Mouse (Mus musculus) cerebellum, adult 11-12 months (tissue): ENCODE measurements around the gene Ankle2.

Experiments
- DNase-seq: peaks from one replicate; pipeline ENCODE4 v3.0.0; 2022

The Ankle2 gene

DNA sequence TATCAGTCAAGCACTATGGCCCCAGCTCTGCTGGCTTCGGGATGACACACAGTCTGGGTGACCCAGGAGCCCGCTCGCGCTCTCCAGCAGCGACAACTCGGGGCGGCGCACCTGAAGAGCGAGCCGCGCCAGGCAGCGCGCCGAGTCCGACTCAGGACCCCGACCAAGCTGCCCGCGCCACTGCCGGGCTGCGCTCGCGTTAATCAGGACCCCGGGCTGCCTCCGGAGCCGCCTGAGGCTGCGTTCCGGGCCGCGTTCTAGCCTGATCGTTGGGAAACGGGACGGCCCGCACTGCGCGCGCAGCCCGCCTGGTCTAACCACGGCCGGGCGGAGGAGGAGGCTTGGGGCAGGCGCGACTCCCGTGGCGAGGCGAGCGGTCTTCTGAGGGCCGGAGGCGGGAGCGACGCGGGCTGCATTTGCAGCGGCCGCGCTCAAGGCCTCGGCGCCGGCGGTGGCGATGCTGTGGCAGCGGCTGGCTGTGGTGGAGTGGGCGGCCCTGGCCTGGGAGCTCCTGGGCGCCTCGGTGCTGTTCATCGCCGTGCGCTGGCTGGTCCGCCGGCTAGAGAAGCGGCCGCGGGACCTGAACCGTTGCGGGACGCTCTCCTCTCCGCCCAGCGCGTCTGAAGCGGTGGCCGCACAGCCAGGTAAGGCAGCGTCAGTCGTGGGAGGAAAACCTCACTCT is at the start of gene Ankle2:
TSS of gene Ankle2 (plus strand) at position 225 of the 682 bp plus-strand sequence.
- DNase-seq: peak; percentile 90

DNA sequence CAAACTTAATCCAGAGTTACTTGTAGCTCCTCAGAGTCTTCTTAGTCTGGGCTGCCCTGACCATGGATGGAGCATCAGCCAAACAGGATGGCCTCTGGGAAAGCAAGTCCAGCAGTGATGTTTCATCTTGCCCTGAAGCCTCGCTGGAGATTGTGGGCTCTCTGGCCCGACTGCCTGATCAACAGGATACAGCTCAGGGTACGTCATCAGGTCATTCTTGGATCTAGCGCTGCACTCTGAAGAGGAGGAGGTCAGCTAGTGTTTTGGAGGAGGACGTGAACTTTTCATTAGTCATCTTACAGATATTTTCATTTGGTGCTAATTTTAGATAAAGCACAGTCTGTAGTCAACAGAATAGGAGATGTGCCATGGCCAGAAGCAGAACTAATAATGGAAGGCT is 49.1 kb upstream of the Ankle2 start:
- DNase-seq: no peak

DNA sequence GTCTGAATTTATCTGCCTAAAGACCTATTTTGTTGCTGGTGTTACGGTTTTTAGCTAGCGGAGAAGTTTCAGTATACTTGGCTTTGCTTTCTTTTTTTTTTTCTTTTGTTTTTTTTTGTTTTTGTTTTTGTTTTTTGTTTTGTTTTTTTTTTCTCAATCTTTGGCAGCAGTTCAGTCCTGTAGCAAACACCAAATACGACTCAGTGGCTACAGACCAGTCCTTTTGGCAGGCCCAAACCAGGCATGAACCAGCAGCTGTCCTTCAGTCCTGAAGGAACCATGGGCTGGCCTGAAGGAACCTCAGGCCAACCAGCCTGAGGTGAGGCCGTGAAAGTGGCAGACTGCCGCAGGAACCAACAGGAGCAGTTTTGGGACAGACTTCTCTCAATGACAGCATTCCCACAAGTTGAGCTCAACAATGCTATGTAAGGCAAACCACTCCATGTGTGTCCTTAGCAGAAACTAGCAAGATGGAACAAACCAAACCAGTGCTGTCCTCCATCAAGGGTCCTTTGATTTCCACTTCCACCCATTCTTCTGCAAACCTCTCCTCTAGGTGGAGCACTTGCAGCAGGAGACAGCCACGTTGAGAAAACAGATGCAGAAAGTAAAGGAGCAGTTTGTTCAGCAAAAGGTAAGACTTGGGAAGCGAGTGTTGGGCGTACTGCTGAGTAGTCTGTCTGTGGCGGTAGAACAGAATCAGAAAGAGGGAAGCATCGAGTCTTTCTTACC is 27.5 kb upstream of the Ankle2 start:
- no peak for DNase-seq

DNA sequence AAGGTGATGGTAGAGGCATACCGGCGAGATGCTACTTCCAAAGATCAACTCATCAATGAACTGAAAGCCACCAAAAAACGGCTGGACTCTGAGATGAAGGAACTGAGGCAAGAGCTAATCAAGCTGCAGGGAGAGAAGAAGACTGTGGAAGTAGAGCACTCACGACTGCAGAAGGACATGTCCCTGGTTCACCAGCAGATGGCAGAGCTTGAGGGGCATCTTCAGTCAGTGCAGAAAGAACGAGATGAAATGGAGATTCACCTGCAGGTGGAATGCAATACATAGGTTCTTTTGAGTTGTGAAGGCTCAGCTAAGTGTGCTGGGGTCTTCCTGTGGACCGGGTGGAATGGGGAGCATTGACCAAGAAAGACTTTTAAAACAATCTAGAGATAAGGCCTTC is 26.0 kb upstream of the Ankle2 start:
- no peak for DNase-seq

DNA sequence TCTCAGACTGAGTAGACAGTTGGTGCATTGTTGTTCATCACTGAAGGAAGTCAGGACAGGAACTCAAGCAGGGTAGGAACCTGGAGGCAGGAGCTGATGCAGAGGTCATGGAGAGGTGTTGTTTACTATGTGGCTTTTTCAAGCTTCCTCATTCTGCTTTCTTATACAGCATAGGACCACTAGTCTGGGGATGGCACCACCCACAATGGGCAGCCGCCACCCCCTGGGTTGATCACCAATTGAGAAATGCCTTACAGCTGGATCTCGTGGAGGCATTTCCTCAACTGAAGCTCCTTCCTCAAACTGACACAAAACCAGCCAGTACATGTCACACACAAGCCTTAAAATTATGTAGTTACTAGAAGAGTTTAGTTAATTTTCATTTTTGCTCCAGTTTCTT is 19.5 kb upstream of the Ankle2 start:
- DNase-seq: no peak

DNA sequence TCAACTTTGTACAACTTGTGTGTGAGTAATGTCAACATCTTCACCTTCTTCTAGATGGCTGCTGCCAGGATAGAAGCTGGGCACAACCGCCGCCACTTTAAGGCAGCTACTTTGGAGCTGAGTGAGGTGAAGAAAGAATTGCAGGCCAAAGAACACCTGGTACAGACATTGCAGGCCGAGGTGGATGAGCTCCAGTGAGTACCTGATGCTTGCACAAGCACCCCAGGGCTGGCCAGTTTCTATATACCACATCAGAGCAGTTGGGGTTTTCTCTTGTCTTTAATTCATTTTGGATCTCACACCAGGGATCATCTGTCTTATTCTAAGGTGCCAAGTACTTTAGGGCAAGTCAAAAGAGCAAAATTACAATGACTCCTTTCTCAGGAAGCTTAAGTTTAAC is 14.0 kb upstream of the Ankle2 start:
- no peak for DNase-seq

DNA sequence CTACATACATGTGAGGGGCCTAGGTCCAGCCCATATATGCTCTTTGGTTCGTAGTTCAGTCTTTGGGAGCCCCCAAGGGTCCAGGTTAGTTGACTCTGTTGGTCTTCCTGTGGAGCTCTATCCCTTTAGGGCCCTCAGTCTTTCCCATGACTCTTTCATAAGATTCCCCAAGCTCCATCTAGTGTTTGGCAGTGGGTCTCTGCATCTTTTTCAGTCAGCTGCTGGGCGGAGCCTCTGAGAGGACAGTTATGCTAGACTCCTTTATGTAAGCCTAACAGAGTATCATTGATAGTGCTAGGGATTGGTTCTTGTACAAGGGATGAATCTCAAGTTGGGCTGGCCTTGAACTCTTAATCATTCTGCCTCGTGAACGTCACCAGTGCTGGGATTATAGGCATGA is 10.5 kb upstream of the Ankle2 start:
- no peak for DNase-seq

DNA sequence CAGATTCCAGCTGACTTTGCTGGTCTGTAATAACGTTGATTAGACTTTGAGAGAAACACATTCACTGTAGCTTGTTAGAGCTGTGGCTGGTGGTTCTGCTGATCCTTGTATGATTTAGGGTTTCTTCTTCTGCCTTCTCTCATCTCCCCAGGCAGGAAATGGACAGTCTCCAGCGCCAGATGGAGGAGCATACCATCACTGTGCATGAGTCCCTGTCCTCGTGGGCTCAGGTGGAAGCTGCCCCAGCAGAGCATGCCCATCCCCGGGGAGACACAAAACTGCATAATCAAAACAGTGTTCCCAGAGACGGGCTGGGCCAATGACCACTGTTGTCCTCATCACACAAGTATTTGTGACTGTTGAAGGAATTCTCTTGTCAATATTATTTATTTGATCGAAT is 8.0 kb upstream of the Ankle2 start:
- DNase-seq: peak; percentile 88

DNA sequence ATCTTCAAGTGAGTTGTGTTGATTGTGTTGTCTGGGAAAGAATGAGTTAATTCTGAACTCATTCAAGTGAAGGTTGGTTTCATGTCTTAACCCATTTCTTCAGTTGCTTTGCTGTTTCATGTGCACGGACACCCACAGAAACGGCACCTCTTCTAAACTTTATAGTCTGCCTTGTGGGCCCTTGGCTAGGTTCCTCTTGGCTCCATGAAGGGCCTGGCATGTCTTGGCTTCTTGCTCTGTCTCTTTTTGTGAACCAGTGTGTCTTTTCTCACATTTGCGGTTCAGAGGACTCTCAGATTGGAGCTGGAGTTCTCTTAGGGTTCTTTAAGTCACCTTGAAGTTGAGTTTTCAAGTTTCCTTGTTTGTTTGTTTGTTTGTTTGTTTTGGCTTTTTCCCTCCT is 5.7 kb upstream of the Ankle2 start:
- no peak for DNase-seq

DNA sequence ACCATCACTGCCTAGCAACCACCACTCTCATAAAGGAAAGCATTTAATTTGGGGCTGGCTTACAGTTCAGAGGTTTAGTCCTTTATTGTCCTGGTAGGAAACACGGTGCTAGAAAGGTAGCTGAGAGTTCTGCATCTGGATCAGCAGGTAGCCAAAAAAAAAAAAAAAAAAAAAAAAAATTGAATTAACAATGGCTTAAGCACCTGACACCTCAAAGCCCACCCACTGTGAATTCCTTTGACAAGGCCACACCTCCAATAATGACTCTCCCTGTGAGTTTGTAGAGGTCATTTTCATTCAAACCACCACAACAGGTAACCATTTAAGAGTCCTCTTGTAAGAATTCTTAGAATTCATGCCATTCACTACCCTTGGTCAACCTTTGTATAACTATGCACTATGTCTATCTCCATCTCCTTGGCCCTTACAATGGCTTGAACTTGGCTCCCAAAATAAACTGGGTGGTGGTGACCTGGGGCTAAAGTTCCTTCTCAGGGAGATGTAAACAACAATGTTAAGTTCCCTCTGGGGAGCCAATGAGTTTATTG is 3.4 kb upstream of the Ankle2 start:
- no peak for DNase-seq

DNA sequence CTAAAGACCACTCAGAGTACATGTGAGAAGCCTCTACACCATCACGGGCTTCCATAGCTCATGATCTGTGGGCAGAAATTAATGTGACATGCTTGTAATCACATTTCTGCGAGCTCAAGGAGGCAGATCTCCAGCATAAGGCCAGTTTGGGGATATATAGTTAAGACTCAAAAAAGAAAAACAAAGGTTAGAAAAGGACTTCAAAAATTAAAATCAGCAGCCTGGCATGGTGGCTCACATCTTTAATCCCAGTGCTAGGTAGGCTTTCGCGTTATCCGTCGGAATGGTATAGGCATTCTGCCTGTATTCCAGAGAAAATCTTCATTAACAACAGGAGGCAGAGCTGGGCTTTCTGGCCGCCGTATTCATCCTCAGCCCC is 414 bp upstream of the Ankle2 start:
- DNase-seq: no peak

DNA sequence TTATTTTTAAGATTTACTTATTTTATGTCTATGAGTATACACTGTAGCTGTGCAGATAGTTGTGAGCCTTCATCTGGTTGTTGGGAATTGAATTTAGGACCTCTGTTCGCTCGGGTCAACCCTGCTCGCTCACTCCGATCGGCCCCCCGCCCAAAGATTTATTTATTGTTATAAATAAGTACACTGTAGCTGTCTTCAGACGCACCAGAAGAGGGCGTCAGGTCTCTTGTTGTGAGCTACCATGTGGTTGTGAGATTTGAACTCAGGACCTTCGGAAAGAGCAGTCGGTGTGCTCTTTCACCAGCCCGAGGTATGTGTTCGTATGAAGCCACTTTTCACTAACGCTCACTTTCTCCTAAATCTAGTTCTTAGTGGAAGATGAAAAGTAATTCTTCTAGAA is 834 bp downstream of the Ankle2 start:
- DNase-seq: no peak

DNA sequence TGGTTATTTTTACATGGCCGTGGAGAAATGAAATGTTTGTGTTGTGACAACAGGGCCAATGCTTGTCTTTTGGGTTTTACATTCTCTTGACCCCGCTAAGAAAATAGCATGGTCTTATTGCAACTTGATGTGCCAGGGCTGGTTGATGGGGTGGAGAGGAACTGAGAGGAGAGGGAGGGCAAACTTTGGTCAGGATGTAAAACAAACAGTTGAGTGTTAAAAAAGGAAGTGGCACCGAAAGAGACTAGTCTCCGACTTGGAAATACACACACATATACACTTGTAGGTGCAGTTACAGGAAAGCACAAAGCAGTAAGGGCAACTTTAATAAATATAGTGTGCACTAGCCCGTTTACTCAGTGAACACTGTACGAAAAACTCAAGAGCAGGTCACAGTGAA is 1.5 kb downstream of the Ankle2 start:
- no peak for DNase-seq

DNA sequence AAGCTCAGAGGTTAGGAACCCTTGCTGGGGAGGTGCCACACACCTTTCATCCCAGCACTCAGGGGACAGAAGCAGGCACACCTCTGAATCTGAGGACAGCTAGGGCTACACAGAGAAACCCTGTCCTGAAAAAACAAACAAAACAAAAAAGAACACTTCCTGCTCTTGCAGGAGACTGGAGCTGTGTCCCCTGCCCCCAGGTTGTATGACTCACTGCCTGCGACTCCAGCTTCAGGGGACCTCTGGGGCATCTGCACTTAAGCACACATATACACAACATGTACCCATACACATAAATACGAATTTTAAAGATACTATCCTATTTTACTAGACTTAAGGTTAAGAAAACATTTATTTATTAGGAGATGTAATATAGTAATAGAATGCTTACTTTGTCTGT is 13.3 kb downstream of the Ankle2 start:
- no peak for DNase-seq

DNA sequence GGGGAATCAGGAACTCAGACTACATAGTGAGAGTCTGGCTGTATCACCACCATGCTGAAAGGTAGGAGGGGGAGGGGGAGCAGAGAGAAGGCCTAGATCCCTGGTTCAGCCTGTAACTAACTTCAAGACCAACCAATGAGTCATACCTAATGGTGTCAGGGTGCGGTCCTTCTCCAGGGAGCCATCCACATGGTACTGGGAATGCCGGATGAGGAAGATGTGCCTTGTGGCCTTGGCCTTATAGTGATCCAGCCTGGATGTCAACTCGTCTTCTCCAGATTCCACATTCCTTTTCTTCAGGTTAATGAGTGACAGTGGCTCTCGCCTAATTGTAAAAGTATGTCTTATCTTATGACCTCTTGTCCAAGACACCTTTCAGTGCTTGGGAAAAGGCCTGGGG is 36.1 kb downstream of the Ankle2 start:
- DNase-seq: no peak

DNA sequence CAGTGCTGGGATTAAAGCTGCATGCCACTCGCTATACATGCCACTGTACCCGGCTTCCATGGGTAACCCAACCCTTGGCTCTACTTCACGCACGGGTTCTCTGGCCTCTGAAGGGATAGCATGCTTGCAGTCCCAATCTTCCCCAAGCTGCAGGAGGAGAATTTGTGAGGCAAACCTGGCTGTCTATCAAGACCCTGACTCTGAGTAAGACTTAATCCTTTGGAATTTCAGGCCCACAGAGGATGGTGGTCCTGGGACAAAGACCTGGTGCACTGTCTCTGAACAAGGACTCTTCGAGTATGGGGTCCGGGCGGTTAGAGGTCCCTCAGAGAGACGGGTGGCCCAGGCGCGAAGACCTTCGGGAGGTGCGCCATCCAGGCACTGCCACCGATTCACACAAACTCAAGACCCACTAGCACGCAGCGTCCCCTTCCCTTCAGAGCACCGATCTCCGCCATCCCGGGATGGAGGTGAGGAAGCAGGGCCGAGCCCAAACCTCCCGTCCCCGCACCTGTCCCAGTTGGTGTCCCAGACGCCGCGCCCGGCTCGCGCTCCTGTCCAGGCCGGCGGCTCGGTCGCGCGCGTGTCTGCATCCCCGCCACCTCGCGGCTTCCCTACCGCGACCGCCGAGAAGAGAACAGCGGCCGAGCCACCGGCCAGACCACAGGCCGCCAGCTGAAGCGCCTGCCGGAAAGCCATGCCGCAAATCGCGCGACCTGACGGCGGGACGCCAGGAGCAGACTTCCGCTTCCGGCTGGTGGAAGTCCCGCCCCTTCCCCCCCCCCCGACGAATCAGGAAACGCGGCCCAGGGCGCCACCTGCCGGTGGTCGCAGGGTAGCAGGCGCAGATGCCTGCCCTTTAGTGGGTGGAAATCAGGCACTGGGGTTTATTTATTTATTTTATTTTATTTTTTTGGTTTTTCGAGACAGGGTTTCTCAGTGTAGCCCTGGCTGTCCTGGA is 38.6 kb downstream of the Ankle2 start, which contains the start of gene Pgam5:
TSS of gene Pgam5 (minus strand) at position 773 of the 961 bp plus-strand sequence.
- peak; percentile 86 for DNase-seq

DNA sequence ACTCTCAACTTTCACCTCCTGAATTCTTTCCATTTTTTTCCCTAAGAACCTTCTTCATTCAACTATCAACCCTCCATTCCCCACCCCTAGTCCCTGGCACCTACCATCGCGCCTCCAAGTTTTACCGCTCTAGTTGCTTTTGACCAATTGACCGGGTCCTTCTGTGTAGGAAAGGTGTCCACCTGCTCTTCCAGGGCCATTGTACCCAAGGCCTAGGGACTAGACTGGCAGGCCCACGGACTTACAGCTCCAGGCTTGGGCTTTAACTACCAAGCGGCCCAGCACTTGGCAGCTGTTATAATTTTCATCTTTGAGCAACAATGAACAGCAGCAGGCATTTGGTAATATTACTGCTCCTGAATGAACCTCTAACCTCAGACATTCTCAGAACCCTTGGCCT is 39.4 kb downstream of the Ankle2 start:
- peak; percentile 29 for DNase-seq

DNA sequence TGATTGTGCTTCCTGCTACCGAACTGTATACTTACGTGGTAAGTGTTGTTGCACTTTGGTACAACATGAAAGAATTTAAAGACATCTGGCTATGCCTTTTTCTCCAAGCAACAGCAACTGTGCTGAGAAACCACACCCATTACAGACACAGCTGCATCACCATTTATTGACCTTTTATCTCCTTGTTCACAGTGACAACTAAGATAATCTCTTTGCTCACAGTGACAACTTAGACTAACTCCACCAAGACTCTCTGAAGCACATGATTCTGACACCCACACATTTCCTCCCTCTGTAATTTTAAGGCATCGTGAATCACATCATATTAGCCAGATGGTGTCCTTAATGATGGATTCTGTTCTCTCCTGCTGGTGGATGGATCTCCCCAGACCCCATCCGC is 43.3 kb downstream of the Ankle2 start:
- no peak for DNase-seq

DNA sequence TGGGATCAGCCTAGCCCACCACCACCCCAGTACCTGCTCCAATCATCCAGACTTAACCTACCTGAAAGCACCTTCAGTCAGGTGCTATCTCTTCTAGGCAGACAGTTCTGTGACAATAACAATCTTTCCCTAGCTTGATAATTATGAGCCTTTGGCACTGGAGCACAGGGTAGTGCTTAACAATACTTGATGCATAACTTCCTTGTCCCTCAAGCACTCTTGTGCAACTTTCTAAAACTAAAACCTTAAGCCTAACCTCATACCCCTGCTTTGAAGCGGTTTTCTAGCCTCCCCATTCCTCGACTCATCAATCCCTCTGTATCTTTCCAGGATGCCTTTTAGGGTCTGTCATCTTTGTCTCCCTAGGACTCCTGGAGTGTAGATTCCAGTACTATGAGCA is 44.0 kb downstream of the Ankle2 start:
- DNase-seq: no peak

DNA sequence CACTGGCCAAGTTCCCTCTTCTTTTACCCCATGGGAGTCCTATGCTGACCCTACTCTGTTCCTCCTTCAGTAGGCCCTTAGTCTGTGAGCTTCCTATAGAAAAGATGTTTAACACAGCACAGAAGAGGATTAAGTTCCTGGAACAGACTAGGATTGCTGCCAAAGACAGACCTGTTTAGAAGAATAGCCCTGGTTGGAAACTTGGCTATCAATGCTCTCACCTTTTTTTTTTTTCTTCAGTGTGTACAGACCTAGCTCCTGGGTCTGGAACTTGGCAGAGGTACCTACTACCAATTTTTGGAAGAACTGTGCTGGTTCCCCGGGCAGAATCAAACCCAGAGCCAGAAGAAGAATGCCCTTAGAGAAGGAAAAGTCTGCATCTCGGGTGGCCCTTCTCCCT is 45.6 kb downstream of the Ankle2 start:
- no peak for DNase-seq

DNA sequence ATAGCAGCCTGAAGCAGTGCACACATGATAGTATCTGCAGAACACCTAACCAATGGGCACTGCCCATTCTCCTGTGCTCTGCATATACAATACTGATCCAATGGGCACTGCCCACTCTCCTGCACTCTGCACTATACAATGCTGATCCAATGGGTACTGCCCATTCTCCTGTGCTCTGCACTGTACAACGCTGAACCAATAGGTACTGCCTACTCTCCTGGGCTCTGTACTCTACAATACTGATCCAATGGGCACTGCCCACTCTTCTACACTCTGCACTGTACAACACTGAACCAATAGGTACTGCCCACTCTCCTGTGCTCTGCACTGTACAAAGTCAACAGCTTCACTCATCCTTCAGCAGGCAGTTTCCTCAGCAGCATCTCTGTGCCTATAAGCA is 46.1 kb downstream of the Ankle2 start:
- no peak for DNase-seq

DNA sequence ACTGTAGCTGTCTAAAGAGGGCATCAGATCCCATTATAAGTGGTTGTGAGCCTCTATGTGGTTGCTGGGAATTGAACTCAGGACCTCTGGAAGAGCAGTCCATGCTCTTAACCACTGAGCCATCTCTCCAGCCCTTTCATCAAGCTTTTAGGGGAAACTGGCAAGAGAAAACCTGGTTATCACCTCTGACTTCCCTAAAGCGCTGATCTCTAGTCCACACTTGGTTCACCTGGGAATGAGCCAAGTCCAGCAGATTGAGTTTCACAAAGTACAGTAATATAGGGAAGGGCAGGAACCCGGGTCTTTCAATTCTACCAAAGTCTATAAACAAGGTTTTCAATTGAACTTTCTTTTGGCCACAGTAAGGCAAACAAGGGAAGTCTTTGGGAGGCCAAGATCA is 51.2 kb downstream of the Ankle2 start:
- DNase-seq: no peak

DNA sequence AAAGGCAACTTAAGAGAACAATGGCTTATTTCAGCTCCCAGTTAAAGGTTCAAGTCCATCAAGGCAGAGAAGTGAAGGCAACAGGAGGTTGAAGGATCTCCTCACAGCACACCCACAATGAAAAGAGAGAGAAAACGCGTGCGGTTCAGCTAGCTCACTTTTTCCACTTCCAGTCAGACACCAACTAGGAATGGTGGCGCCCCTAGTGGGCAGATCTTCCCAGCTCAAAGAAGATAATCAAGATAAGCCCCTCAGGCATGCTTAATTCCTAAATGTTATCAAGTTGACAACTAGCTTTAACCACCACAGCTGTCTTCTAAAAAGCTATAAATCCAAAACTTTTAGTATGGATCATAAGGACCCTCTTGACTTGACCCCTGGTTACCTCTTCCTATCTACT is 53.7 kb downstream of the Ankle2 start:
- DNase-seq: no peak
